Mouse (Mus musculus): ENCODE measurements at regions not wholly inside any gene's neighbourhood (a gene's known extent, or its start where the extent isn't known, plus 50 kb on each side); places are given as distances from the start of the nearest gene placed in this dataset.
A peak's percentile ranks its signal among the peaks of the same experiment; 100 is the strongest.

GRCm38 (mm10) chr9:33800250-33800649 lies 685.4 kb upstream of the Kirrel3 start:
- Histone ChIP-seq H3K9ac (no peak overlapping the region), H3K4me2 (no peak overlapping the region), H3K27ac (no peak overlapping the region), H3K9me3 (replicated peaks) (no peaks in the 10 kb centered on the region), H3K27me3 (no peaks in the 10 kb centered on the region), H3K4me1 (no peaks in the 10 kb centered on the region), H3K4me3 (replicated peaks) (no peak overlapping the region), H3K36me3 (no peaks in the 10 kb centered on the region)
- WGBS: 70% methylated on average over 6 of the region's 6 CpGs
- ATAC-seq (replicated peaks; ENCODE audit: low FRiP score): no peak

GRCm38 (mm10) chr9:33800763-33801162 lies 684.9 kb upstream of the Kirrel3 start:
- H3K27ac ChIP-seq: no peak overlapping the region

GRCm38 (mm10) chr9:33814739-33815368 lies 670.8 kb upstream of the Kirrel3 start:
- ATAC-seq (replicated peaks; ENCODE audit: low FRiP score): no peak
- H3K36me3 ChIP-seq: no peaks in the 10 kb centered on the region
- 58% methylated on average over 5 of the region's 5 CpGs for WGBS
- H3K9me3 ChIP-seq (replicated peaks): no peaks in the 10 kb centered on the region
- no peaks in the 10 kb centered on the region for H3K4me1 ChIP-seq
- H3K4me3 ChIP-seq (replicated peaks): no peak overlapping the region
- no peaks in the 10 kb centered on the region for H3K27me3 ChIP-seq
- no peak overlapping the region for H3K9ac ChIP-seq
- no peak overlapping the region for H3K27ac ChIP-seq
- no peak overlapping the region for H3K4me2 ChIP-seq

More at GRCm38 (mm10) chr9:33800763-33801162, 684.9 kb upstream of the Kirrel3 start:
- no peak for ATAC-seq (replicated peaks; ENCODE audit: low FRiP score)
- Histone ChIP-seq H3K4me1 (no peaks in the 10 kb centered on the region), H3K4me2 (no peak overlapping the region), H3K4me3 (replicated peaks) (no peak overlapping the region), H3K9me3 (replicated peaks) (no peaks in the 10 kb centered on the region), H3K27me3 (no peaks in the 10 kb centered on the region), H3K9ac (no peak overlapping the region), H3K36me3 (no peaks in the 10 kb centered on the region)
- 27% methylated on average over 1 of the region's 1 CpGs for WGBS

GRCm38 (mm10) chr9:33822574-33823394 lies 662.9 kb upstream of the Kirrel3 start:
- Histone ChIP-seq H3K36me3 (no peaks in the 10 kb centered on the region), H3K27me3 (no peaks in the 10 kb centered on the region), H3K9me3 (replicated peaks) (no peaks in the 10 kb centered on the region), H3K4me3 (replicated peaks) (no peak overlapping the region), H3K4me2 (no peak overlapping the region), H3K27ac (no peak overlapping the region), H3K9ac (no peak overlapping the region), H3K4me1 (no peaks in the 10 kb centered on the region)
- ATAC-seq (replicated peaks; ENCODE audit: low FRiP score): no peak
- WGBS: 64% methylated on average over 9 of the region's 9 CpGs

- no peak overlapping the region for H3K4me3 ChIP-seq (replicated peaks)
- no peaks in the 10 kb centered on the region for H3K4me1 ChIP-seq
- ATAC-seq (replicated peaks; ENCODE audit: low FRiP score): no peak
- H3K27me3 ChIP-seq: no peaks in the 10 kb centered on the region
- no peak overlapping the region for H3K9ac ChIP-seq
- H3K36me3 ChIP-seq: no peaks in the 10 kb centered on the region
- 82% methylated on average over 4 of the region's 4 CpGs for WGBS
- H3K9me3 ChIP-seq (replicated peaks): no peaks in the 10 kb centered on the region
- no peak overlapping the region for H3K4me2 ChIP-seq
- H3K27ac ChIP-seq: no peak overlapping the region
Measured at GRCm38 (mm10) chr9:33826116-33826515, 659.6 kb upstream of the Kirrel3 start.

GRCm38 (mm10) chr9:33827409-33827808 lies 658.3 kb upstream of the Kirrel3 start:
- ATAC-seq (replicated peaks; ENCODE audit: low FRiP score): no peak

GRCm38 (mm10) chr9:33837666-33838380 lies 647.9 kb upstream of the Kirrel3 start:
- 71% methylated on average over 1 of the region's 1 CpGs for WGBS
- Histone ChIP-seq H3K9me3 (replicated peaks) (no peaks in the 10 kb centered on the region), H3K4me3 (replicated peaks) (no peak overlapping the region), H3K36me3 (no peaks in the 10 kb centered on the region), H3K4me2 (no peak overlapping the region), H3K27ac (no peak overlapping the region), H3K9ac (no peak overlapping the region), H3K27me3 (no peaks in the 10 kb centered on the region), H3K4me1 (no peaks in the 10 kb centered on the region)
- no peak for ATAC-seq (replicated peaks; ENCODE audit: low FRiP score)

More at GRCm38 (mm10) chr9:33827409-33827808, 658.3 kb upstream of the Kirrel3 start:
- Histone ChIP-seq H3K36me3 (no peaks in the 10 kb centered on the region), H3K27ac (no peak overlapping the region), H3K4me3 (replicated peaks) (no peak overlapping the region), H3K9me3 (replicated peaks) (no peaks in the 10 kb centered on the region), H3K27me3 (no peaks in the 10 kb centered on the region), H3K4me1 (no peaks in the 10 kb centered on the region), H3K9ac (no peak overlapping the region), H3K4me2 (no peak overlapping the region)
- 72% methylated on average over 2 of the region's 2 CpGs for WGBS

- Histone ChIP-seq H3K4me3 (replicated peaks) (no peak overlapping the region), H3K4me2 (no peak overlapping the region), H3K4me1 (no peaks in the 10 kb centered on the region), H3K36me3 (no peaks in the 10 kb centered on the region), H3K27me3 (no peaks in the 10 kb centered on the region), H3K27ac (no peak overlapping the region), H3K9ac (no peak overlapping the region), H3K9me3 (replicated peaks) (no peaks in the 10 kb centered on the region)
- no peak for ATAC-seq (replicated peaks; ENCODE audit: low FRiP score)
- 74% methylated on average over 5 of the region's 5 CpGs for WGBS
Measured at GRCm38 (mm10) chr9:33849623-33850022, 636.1 kb upstream of the Kirrel3 start.

GRCm38 (mm10) chr9:33850024-33850423 lies 635.7 kb upstream of the Kirrel3 start:
- Histone ChIP-seq H3K27me3 (no peaks in the 10 kb centered on the region), H3K4me3 (replicated peaks) (no peak overlapping the region), H3K9ac (no peak overlapping the region), H3K27ac (no peak overlapping the region), H3K4me1 (no peaks in the 10 kb centered on the region), H3K36me3 (no peaks in the 10 kb centered on the region), H3K9me3 (replicated peaks) (no peaks in the 10 kb centered on the region), H3K4me2 (no peak overlapping the region)
- WGBS: 84% methylated on average over 7 of the region's 7 CpGs
- ATAC-seq (replicated peaks; ENCODE audit: low FRiP score): no peak

- no peaks in the 10 kb centered on the region for H3K9me3 ChIP-seq (replicated peaks)
- no peaks in the 10 kb centered on the region for H3K36me3 ChIP-seq
- H3K27me3 ChIP-seq: no peaks in the 10 kb centered on the region
- no peak for ATAC-seq (replicated peaks; ENCODE audit: low FRiP score)
- H3K4me2 ChIP-seq: no peak overlapping the region
- H3K4me1 ChIP-seq: no peaks in the 10 kb centered on the region
- H3K4me3 ChIP-seq (replicated peaks): no peak overlapping the region
- H3K9ac ChIP-seq: no peak overlapping the region
- no peak overlapping the region for H3K27ac ChIP-seq
Measured at GRCm38 (mm10) chr9:33850993-33851392, 634.7 kb upstream of the Kirrel3 start.

GRCm38 (mm10) chr9:33856169-33856568 lies 629.5 kb upstream of the Kirrel3 start:
- Histone ChIP-seq H3K4me3 (replicated peaks) (no peak overlapping the region), H3K4me1 (no peaks in the 10 kb centered on the region), H3K27me3 (no peaks in the 10 kb centered on the region), H3K9me3 (replicated peaks) (no peaks in the 10 kb centered on the region), H3K9ac (no peak overlapping the region), H3K4me2 (no peak overlapping the region), H3K27ac (no peak overlapping the region), H3K36me3 (no peaks in the 10 kb centered on the region)
- 0 out of 2 replicates have a peak, but pooled peaks have one; percentile 43 for ATAC-seq (replicated peaks; ENCODE audit: low FRiP score)
- WGBS: 19% methylated on average over 2 of the region's 2 CpGs

- Histone ChIP-seq H3K36me3 (no peaks in the 10 kb centered on the region), H3K27ac (no peak overlapping the region), H3K9me3 (replicated peaks) (no peaks in the 10 kb centered on the region), H3K4me3 (replicated peaks) (no peak overlapping the region), H3K9ac (no peak overlapping the region), H3K4me2 (no peak overlapping the region), H3K4me1 (no peaks in the 10 kb centered on the region), H3K27me3 (no peaks in the 10 kb centered on the region)
- ATAC-seq (replicated peaks; ENCODE audit: low FRiP score): peak; percentile 46; the same call in 1 of the 2 replicates
- WGBS: 36% methylated on average over 5 of the region's 5 CpGs
Measured at GRCm38 (mm10) chr9:33858511-33858910, 627.2 kb upstream of the Kirrel3 start.
